Mouse (Mus musculus): Measurements from ENCODE around the gene Syne1.
A peak's percentile ranks its signal among the peaks of the same experiment; 100 is the strongest.
"Not testable (repeated sequence)": the region's sequence is repeated elsewhere in the genome, so short reads cannot be mapped to it uniquely, and the experiment has no call there.

Gene Syne1

DNA sequence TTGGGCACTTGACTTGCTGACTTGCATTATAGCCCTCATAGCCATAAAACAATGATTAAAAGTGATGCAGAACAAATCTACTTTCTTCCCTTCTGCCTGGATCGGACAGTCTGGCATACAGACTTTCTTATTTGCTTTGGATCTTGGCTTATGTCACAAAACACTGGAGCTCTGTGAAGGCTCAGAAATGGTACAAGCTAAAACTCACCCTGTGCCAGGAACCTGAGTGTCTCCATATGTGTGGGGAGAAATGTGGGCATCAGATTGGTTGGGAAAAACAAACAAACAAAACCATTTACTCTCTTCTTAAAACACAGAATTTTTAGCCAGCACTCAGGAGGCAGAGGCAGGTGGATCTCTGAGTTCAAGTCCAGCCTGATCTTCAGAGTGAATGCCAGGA is 30.6 kb downstream of the Syne1 start:
- no peak for DNase-seq (ENCODE audit: low spot score in 2 of 2)

DNA sequence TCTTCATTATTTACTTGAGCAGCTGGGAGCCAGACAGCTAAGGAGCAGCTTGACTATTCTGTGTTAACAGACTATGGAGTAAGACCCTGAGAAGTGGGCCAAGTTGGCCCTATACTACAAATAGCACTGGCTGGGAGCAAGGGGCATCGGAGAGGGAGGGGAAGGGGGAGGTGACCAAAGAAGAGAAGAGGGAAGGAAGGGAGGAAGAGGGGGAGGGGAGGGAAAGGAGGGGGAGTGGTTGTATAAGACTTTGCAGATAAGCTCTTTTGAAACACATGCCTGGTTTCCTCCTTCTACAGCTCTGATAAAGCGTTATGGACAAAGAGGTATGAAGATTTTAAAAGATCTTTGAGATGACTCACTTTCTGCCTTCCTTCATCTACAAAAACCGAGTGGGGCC is 36.0 kb downstream of the Syne1 start:
- no peak for DNase-seq (ENCODE audit: low spot score in 2 of 2)

DNA sequence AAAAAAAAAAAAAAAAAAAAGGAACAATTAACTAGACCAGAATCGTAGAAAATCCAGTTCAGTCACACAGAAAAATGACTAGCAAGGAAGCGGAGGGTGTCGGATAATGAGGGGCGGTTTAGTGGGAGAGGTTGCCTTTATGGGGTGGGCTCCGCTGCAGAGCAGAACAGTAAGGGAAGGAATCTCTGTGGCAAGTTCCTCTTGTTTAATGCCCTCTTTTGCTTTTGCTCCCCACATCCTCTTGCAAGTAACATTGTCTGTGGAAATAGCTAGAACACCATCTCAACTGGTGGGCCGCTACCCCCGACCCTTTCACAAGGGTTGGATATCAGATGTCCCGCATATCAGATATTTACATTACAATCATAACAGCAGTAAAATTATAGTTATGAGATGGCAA is 37.1 kb downstream of the Syne1 start:
- no peak for DNase-seq (ENCODE audit: low spot score in 2 of 2)

DNA sequence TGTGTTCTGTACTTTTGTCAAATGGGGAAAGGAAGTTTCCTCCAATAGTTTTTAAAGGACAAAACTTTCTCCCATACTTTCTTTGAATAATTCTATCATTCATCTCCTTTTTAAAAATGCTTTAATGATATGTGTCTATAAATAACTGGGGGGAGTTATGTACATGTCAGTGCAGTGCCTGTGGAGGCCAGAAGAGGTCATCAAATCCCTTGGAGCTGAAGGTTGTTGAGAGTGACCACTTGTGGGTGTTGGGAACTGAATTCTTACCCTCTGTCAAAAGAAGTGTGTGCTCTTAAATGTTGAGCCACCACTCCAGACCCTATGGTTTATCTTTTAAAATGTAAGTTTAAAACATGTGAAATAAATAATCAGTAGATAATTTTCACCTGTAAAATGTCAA is 39.0 kb downstream of the Syne1 start:
- no peak for DNase-seq (ENCODE audit: low spot score in 2 of 2)

DNA sequence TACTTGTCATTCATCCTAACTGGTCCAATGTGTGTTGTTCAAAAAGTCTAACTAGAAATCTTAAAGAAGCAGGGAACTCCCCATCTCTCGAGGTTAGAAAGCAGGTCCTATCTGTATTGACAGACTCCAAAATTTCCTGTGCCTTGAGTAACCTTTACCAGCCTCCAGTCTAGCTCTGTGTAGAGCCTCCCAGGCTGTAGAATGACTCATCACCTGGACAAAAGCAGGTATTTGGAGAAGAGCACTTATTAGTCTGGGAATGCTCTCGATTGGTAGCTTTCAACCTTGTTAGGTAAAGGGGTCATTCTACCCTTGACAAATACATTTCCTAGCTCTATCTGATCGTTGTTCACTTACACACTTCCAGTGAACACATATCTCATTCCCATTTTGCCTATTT is 39.9 kb downstream of the Syne1 start:
- no peak for DNase-seq (ENCODE audit: low spot score in 2 of 2)

DNA sequence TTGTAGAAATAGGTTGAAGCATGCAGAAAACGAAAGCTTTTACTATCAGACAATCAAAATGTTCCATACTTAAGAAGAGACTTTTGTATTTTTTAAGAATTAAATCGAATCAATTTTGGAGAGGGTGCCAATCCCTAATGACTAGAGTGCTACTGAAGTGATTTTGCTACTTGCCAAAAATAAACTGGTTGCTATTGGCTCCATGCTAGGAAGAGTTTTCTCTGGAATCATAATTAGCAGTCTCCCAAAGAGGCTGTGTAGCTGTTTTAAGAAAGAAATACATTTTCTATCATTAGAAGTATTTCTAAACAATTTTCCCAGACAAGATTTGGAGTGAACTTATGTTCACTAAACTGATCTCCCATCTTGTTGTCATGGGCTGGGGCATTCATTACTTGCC is 43.8 kb downstream of the Syne1 start:
- DNase-seq (ENCODE audit: low spot score in 2 of 2), result no peak

DNA sequence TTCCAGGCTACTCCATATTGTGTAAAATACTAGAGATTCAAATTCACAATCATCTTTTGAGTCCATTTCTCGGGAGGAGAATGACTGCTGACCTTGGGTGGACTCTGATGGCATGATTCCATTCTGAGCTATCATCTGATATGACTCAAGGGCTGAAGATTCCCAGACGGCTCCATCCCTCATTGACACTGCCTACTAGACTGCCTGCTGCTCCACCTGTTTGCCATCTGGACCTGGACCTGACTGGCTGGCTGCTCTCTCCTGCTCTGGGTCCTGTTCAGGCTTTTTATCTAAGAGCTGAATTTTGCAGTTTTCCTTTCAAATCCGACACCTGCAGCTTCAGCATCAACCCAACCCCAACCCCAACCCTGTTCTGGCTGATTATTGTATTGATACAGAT is 46.5 kb downstream of the Syne1 start:
- no peak for DNase-seq (ENCODE audit: low spot score in 2 of 2)

DNA sequence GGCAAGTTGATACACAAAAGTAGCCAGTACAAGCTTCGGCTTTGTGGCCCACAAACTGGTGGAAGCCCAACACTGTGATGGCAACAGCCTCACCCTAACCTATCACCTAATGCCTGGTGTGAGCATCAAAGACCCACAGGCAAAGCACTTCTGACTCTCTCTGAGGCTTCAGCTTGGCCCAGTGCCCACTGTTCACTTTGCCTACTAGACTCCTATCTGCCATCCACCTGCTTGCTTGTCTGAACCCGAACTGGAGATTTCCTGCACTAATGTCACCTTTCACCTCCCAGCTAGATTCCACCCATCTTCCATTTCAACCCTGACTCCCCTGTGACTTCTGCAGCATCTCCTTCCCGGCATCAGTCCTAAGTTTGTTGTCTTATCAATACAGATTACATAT is 47.4 kb downstream of the Syne1 start:
- DNase-seq (ENCODE audit: low spot score in 2 of 2), result no peak

DNA sequence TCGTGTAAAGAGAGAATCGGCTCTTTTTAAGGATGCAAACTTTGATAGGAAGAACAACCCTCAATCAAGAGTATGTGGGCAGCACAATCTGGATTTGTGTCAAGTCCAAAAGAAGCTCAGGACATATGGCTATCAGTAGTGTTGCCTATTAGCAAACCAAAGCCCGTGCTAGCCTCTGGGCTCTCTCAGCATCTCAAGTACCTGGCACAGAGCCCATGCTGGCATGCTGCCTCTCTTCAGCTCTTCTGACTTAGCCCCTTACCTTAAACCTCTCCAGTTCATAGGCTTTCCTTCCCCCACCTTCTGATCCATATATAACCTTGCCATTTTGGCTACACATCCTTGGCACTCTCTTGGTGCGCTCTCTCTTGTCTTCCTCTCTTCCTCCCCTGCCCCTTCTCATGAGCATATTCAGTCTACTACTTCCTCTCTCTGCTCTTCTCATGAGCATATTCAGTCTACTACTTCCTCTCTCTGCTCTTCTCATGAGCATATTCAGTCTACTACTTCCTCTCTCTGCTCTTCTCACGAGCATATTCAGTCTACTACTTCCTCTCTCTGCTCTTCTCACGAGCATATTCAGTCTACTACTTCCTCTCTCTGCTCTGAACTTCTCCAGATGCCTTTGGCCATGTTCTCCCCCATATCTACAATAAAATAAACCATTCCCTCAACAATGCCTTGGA is 51.5 kb downstream of the Syne1 start:
- DNase-seq (ENCODE audit: low spot score in 2 of 2), result not testable (repeated sequence)

DNA sequence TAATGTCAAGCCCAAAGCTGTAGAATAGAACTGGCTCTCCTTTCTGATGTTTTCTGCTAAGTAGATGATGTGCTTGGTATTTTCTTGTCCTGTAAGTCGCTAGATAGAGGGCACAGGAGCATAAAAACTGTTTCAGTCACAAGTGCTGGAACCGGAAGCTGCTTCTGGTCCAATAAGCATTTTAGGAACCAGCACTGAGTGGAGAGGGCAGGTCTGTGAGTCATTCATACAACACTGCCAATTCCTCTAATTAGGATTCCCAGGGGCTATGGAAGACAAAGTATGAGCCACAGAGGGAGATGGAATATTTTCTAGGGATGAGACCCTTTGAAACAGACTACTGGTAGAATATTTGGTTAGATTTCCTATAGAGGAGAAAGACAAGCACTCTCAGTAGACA is 53.4 kb downstream of the Syne1 start:
- DNase-seq (ENCODE audit: low spot score in 2 of 2), result no peak

DNA sequence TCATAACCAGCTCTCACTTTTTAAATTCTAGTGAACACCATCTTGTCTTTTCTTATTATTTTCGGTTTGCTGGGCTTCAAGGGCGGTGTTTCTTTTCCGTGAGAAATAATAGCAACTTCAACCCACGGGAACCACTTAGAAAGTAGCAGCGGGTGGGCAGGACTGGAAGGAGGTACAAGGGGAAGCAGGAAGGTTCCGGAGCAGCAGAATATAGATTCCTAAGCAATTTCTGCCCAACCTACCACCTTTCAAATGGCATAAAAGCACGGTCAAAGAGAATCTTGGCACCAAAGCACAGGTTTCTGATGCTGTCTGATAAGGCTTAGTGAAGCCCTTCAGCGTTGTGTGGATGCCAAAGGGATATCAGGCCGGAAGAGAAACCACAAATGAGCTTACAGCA is 60.2 kb downstream of the Syne1 start:
- DNase-seq (ENCODE audit: low spot score in 2 of 2), result no peak

DNA sequence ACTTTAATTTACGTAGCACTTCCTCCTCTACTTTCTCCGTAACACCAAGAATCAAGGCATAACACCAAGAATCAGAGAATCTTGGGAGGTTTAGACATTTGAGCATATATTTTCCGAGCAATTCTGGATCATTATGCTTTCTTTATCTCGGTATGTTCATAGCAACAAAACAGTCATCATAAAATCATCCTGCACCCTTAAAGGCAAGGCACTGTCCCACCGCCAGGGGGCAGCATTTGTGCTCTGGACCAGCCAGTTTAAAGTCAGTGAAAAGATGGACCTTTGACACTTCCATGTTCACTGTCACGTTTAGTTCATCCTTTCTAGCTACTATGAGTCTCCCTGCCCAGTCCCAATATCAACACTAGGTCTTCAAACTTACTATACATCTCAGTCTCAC is 61.3 kb downstream of the Syne1 start:
- DNase-seq (ENCODE audit: low spot score in 2 of 2), result peak in 1 of 2 experiments; percentile 34

DNA sequence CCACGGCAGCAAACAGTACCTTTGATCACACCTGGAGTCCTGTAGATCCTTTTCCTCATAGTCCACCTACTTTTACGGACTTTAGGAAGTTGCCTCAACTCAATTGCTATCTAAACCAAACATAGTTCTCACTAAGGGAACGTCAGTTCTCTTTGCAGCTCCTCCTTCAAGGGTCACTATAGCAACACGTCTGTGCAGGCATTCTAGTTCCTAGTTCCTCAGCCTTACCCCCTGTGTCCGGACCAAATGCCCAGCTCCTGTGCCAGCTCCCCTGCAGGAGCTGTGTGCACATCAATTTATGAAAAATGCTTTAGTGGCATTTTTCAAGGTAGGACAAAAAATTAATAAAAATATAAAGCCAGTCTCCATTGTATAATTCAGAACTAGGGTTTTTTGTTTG is 63.2 kb downstream of the Syne1 start:
- DNase-seq (ENCODE audit: low spot score in 2 of 2), result no peak

DNA sequence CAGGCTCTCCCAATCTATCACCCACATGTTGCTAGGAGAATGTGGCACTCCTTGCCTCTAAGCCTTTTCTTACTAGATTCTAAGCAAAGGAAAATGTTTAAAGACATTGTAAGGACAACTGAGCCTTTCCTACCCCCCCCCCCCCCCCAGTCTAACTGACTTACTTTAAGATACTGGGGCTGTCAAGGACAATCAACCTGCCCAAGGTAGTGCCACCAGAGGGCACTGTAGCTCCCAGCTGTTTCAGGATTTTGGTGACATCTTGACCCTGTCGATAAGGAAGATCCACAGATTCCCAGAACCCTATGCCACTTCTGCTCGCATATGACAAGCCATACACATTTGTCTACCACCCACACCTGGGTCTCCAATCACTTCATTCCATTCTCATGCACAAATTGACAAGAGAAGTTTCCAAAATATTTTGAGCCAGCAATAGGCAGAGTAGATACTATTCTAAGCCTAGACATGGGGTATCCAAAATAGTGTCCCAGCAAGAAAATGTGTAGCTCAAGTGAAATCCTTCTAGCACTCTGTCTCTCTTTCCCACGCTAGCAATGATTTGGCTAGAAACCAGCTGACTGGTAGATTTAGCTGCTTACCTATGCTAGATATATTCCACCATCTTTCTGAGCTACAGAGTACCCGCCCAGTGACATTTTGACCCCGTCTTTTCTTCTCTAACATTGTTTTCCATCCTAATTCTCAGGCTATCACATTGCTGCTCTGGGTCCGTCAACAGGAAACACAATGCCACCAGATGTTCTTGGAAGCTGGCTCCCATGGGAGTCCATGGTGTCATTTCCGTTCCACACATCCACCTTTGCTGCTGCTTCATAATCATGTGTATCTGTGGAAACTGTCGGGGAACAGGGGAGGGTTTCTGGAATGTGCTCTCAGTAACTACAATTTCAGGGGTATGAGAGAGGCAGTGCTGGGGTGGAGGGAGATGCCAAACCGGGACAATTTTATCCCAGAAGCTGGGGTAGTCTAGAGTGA is 70.4 kb downstream of the Syne1 start:
- no peak for DNase-seq (ENCODE audit: low spot score in 2 of 2)

DNA sequence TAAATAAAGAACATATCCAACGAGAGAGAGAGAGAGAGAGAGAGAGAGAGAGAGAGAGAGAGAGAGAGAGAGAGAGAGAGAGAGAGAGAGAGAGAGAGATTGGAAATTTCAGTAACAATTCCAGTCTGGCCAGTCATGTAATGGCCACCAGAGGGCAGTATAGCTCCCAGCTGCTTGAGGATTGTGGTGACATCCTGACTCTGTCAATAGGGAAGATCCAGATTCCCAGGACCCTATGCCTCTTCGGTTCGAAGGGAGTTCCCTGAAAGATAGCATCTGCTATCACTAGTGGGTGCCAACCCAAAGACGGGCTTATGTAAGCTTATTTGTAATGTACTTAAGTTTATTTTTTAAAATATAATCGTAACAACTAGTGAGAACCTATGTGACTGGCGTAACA is 71.2 kb downstream of the Syne1 start:
- peak in 1 of 2 experiments; percentile 43 for DNase-seq (ENCODE audit: low spot score in 2 of 2)

DNA sequence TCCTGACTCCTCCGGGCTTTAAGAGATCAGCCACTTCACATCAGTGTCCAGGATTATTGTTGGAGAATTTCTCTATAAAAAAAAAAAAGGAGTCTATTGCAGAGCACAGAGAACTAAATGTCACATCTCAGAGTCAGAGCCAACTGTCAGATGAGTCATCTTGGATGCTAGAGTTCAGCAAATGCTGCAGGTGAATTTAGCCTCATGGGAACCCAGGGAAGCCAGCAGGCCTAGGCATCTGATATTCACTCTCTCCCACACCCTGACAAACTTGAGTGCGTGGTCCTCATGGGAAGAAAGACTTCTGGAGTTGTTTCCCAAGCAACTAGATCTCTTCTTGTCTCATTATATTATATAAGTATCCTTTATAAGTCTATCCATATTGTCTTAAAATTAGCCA is 82.6 kb downstream of the Syne1 start:
- no peak for DNase-seq (ENCODE audit: low spot score in 2 of 2)

DNA sequence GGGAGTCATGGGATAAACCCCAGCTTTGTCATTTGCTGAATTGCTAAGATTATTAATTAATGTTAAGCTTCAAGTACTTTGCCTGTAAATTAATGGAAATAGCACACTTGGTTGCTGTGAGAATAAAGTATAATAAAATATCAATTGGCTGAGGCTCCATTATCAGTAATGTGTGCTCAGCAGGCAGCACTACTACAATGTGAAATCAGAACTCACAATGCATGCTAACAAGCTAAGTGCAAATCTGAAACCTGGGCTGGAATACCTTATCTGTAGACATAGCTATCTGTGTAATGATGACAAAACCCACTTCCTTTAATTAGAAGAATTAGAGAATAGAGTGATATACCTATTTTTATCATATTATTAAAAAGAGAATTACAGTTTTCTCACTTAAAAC is 97.5 kb downstream of the Syne1 start:
- DNase-seq (ENCODE audit: low spot score in 2 of 2), result no peak

DNA sequence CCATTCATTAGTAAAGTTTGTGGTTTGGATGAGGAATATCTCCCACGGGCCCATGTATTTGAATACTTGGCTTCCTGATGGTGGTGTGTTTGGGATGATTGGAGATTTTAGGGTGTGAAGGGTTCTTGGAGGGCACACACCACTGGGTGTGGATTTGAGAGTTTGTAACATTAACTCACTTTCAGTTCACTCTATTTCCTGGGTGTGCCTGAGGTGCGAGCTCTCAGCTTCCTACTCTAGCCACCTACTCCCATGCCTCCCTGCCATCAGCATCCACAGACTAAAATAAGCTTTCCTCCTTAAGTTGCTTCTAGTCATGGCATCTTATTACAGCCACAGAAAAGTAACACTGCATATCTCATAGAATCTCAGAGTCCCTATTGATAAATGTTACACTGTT is 101.3 kb downstream of the Syne1 start:
- DNase-seq (ENCODE audit: low spot score in 2 of 2), result no peak

DNA sequence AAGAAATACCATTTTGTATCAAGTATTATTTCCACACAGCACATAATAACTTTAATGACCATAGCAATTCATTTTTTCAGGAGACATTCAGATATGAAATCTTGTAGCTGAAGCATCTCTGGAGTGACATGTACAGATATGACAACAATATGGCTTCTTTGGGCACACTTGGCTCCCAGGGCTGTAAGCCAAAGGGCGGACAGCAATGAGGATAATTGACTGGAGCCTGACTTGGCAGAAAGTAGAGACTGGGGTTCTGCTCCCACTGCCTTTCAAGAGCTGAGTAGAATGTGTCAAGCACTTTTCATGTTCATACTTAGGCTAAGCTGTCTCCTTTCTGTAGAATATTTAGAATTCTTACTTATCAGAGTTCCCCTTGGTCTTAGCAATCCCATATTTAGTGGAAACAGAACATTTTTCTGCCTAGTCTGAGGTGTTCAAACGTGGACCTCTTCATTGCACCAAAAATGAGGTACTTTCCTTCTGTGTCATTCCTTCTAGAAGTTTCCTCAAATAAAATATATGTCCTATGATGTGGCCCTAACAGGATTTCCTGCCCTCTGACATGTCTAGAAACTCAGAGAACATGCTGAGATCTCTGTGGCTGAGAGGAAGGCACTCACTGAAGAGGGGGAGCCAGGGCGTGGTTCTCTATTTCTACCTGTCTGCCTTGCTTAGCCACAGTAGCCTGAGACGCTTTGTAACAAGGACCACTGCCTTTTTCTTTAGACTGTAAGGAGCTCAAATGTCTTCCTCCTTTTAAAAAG is 103.1 kb downstream of the Syne1 start:
- DNase-seq (ENCODE audit: low spot score in 2 of 2), result peak in 1 of 2 experiments; percentile 3

DNA sequence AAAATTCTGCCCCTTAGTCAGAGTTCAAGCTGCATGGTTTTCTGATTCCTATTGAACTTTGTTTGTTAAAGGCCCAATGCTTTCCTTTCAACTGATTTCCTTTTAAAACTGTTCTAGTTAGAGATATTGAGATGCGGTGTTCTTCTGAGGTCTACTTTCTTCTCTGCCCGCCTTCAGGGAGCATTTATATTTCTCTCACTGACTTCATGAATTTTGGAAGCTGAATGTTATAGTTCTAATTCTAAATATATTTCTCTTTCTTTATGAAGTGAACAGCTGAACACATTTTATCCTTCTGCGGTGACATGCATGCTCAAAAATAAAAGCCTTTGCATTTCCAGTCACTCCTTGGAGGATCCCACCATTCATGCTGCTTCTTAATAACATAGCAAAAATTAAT is 106.0 kb downstream of the Syne1 start:
- no peak for DNase-seq (ENCODE audit: low spot score in 2 of 2)

DNA sequence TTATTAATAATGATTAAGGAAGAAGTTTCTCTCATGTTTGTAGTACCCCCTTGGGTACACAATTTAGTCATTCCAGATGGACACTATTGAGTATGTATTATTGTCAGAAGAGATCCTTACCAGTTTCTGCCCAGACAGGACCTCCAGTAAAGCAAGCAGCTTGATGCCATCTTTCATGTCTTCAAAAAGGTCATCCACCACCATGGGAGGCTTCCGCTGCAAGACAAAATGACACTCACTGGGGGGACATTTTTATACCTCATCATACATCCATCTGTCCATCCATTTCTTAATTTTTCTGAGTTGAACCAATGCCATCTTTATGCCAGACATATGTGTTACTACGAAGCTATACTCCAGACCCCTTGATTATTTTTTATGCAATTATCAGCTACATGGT is 108.3 kb downstream of the Syne1 start:
- DNase-seq (ENCODE audit: low spot score in 2 of 2), result no peak

DNA sequence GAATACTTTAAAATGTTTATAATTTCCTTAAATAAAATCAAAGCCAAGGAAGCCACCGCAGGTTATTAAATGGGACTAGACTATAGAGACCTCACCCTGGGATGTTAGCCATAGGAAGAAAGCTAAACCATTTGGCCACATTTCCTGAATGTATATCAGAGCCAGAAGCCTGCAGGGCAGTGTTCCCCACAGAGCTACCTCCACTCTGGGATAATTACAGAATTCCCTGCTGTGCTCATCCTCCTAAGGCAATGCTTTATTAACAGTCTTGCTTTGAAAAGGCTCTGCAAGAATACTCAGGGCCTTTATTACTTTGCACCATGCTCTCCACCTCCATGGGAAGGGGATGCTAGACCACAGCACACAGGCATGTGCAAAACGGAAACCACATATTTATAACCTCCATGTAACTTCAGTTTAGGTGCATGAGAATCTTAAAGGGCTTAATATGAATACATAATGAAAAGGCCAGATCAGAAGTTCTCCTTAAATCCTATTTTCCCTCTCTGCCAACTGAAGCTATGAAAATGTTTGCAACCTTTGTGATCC is 111.4 kb downstream of the Syne1 start:
- DNase-seq (ENCODE audit: low spot score in 2 of 2), result no peak

All from thymus, postnatal 10 days (tissue).